Mouse (Mus musculus): ENCODE results near the gene Olfr624.
"Not testable (repeated sequence)": the region's sequence is repeated elsewhere in the genome, so short reads cannot be mapped to it uniquely, and the experiment has no call there.

Gene Olfr624

DNA sequence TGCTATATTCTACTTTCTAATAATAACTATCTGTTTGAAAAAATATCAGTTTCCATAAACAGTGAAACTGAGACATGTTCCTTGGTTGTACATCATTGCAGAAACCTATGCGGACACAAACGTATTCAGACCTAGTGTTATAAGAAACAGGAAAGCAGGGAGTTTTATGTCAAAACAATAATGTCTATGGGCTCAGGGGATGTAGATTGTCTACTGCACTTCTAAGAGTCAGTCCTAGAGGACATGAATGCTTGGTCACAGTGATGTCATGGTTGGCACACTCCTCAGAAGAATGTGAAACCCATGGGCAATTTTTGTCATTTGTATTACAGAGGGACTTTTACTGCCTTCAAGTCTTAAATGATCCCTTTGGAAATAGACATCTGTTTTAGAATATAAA lies at the start of gene Olfr624:
Gene Olfr624, minus strand, starts transcription at position 101 of the 400 bp plus-strand sequence.
- DNase-seq: no peak

DNA sequence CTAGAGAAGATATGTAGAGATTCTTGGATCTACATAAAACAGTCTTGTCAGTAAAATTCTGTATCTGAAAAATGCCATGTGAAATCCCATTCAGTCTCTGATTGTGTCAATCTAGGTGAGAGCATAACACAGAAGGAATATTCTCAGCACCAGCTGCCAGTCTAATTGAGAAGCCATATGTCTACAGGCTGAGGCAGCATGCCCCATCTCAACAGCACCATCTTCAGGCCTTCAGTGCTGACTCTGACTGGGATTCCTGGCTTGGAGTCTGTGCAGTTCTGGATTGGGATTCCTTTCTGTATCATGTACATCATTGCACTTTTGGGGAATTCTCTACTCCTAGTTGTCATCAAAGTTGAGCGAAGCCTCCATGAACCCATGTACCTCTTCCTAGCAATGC lies 45.4 kb upstream of the Olfr624 start:
- DNase-seq: not testable (repeated sequence)

DNA sequence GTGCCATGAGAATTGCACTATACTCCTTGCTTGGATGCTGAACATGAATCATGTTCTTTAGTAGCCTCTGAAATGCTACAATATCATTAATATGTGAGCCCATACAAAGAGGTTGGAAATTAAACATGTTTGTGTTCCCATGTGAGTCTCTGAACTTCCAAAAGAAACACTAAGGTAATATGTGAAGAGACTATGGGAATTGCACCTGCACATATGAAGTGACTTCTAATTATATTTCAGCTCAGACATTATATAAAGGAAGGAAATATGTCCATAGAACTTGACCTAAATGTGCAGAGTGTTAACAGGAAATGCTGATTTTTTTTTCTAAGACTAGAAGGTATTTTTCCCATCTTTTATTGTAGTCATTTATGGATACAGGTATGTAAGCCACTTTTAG lies 43.4 kb upstream of the Olfr624 start, which contains the start of gene Olfr243:
Gene Olfr243, plus strand, starts transcription at position 301 of the 400 bp plus-strand sequence.
- no peak for DNase-seq

DNA sequence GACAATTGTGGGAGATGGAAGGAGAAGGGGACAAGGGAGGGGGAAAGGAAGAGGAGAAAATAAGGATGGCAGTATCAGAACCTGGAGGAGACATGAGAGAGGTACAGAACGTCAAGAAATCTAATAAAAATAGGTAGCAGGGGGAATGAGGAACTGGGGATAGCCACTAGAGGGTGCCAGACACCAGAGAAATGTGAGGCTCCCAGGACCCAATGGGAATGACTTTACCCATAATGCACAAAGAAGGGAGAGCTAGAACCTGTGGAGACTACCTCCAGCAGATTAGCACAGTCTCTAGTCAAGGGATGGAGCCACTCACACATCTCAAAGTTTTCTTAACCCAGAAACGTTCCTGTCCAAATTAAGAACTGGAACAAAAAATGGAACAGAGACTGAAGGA lies 41.0 kb upstream of the Olfr624 start:
- no peak for DNase-seq

DNA sequence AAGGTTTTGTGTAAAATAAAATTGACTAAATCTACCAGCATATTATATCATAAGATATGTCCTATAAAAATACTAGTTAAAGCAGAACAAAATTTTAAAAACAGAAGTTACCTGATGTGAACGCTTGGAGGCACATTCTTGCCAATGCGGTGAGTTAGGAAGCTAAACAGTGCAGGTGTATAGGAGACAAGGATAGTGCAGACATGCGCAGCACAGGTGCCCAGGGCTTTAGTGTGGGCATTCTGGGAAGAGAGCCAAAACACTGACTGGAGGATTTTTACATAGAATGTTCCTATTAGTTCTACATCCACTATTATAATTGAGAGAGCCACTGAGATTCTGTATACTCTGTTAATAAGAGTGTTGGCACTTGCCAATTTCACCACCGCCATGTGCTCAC lies 28.5 kb upstream of the Olfr624 start:
- no peak for DNase-seq

DNA sequence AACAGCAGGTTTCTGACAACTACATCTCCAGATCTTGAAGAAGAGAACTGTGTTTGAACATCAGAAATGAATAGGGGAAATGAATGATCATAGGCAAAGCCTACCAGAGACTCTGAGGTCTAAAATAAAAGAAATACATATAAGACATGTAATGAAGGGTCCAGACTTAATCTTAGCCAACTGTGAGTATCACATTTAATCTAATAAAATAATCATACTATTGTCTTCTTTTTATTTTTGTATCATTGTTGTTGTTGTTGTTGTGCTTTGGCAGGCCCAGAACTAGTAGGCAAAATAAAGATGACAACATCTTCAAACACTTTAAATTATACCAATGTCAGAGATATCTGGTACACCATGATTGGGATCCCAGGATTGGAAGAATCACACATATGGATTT lies 11.4 kb upstream of the Olfr624 start, which contains the start of gene Olfr625-ps1:
Gene Olfr625-ps1, plus strand, starts transcription at position 301 of the 400 bp plus-strand sequence.
- DNase-seq: no peak

DNA sequence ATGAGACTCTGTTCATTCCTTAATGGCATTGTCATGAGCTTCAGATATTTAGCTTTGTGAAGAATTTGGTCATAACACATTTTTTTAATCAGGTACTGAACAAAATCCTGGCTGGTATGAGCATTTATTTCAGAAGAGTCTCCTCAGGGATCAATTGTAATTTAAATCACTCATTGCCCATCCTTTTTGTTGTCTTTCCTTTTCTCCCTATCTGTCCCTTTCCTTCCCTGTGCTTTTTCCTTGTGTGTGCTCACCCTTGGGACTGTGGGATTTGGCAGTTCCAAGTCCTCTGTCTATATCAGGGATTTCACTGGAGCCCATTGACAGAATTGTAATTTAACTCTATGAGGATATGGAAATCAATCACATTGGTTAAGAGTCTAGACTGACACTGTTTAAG lies 7.4 kb downstream of the Olfr624 start, which contains the start of gene Olfr623:
Gene Olfr623, minus strand, starts transcription at position 101 of the 400 bp plus-strand sequence.
- no peak for DNase-seq

DNA sequence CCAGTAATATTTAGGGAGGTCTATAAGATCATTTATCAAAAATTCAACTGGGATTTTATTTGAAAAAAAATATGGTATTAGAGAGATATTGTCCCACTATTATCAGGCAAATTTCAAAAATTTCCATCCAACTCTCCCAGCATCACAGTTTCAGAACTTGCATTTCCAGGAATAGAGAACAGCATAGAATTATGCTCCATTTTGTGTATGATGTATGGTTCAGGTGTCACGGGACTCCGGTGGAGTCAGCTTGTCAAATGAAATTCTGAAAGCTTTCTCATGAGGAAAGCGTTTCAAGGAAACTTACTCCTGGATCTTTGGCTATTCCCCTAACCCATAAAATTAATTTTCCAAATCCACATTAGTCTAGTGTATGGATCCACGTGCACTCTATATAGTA lies 26.9 kb downstream of the Olfr624 start:
- no peak for DNase-seq

DNA sequence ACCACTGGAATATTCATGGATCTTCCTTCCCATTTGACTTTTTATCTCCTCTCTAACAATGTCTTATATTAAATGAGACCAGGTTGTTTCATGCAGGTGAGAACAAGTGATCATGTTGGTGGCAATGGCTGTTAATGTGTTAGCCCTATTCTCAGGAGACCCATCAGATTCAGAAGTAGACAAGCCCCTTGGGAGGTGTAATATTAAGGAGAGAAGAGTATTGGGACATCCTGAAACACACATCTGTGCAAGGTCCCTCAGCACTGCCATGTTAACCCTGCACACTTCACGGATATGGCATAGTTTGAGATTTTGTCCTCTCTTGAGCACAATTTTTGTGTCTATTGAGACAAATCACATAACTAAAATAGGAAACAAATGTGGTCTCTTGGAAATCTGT lies 28.4 kb downstream of the Olfr624 start, which contains the start of gene Olfr622:
Gene Olfr622, minus strand, starts transcription at position 101 of the 400 bp plus-strand sequence.
- no peak for DNase-seq

DNA sequence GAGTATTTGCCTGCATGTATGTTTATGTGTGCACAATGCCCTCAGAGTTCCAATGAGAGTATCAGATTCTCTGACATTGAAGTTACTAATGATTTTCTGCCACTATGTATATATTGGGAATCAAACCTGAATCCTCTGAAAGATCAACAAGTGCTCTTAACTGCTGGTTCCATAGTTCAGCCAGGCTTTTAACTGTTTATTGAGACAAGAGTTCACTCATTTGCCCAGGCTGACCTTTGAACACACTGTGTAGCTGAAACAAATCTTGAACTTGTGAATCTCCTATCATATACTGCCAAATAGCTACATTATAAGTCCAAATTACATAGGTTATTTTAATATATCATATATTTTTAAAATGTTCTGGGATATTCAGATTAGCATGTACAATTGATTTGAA lies 34.2 kb downstream of the Olfr624 start:
- DNase-seq: no peak

Measured in retina, postnatal 1 day (tissue).